Mouse (Mus musculus): ENCODE results near the gene Piwil1. TPM values are rescaled to one million over a fixed set of nuclear protein-coding genes. Genes with fewer than 3 reads are reported as not detected.

The Piwil1 gene
- polyA plus RNA-seq, 1 experiment from 2014 or later, result not detected

- WGBS, result 44% methylated on average over 16 of the region's 17 CpGs
- H3K4me2 ChIP-seq (replicated peaks; ENCODE audit: low read depth), result no peak overlapping the region
- no peak overlapping the region for H3K4me3 ChIP-seq (ENCODE audit: low read depth, low read length)
- no peaks in the 10 kb centered on the region for H3K36me3 ChIP-seq (ENCODE audit: control insufficient read depth, insufficient read depth)
- H3K27me3 ChIP-seq (replicated peaks; ENCODE audit: control insufficient read depth, insufficient read depth, low read length), result no peaks in the 10 kb centered on the region
- H3K4me1 ChIP-seq (replicated peaks; ENCODE audit: control insufficient read depth, insufficient read depth, low read length), result no peaks in the 10 kb centered on the region
- no peaks in the 10 kb centered on the region for H3K9me3 ChIP-seq (ENCODE audit: control insufficient read depth)
- no peak for TF ChIP-seq CTCF (IDR thresholded peaks at IDR 0.05; ENCODE audit: low read depth)
- H3K9ac ChIP-seq (ENCODE audit: low read depth, low read length), result no peak overlapping the region
- ATAC-seq, result no peak
- no peak overlapping the region for H3K27ac ChIP-seq (ENCODE audit: low read depth, low read length)
Measured at GRCm38 (mm10) chr5:128739168-128739837, 37.0 kb downstream of the Piwil1 start.

GRCm38 (mm10) chr5:128739838-128740171 lies 37.5 kb downstream of the Piwil1 start:
- no peaks in the 10 kb centered on the region for H3K36me3 ChIP-seq (ENCODE audit: control insufficient read depth, insufficient read depth)
- H3K27me3 ChIP-seq (replicated peaks; ENCODE audit: control insufficient read depth, insufficient read depth, low read length), result no peaks in the 10 kb centered on the region
- H3K27ac ChIP-seq (ENCODE audit: low read depth, low read length), result no peak overlapping the region
- WGBS, result 36% methylated on average over 8 of the region's 8 CpGs
- no peak overlapping the region for H3K4me3 ChIP-seq (ENCODE audit: low read depth, low read length)
- H3K9ac ChIP-seq (ENCODE audit: low read depth, low read length), result no peak overlapping the region
- no peak for ATAC-seq
- H3K9me3 ChIP-seq (ENCODE audit: control insufficient read depth), result no peaks in the 10 kb centered on the region
- H3K4me2 ChIP-seq (replicated peaks; ENCODE audit: low read depth), result no peak overlapping the region
- no peaks in the 10 kb centered on the region for H3K4me1 ChIP-seq (replicated peaks; ENCODE audit: control insufficient read depth, insufficient read depth, low read length)
- peak; percentile 38 for TF ChIP-seq CTCF (IDR thresholded peaks at IDR 0.05; ENCODE audit: low read depth)

- Histone ChIP-seq H3K27me3 (replicated peaks; ENCODE audit: control insufficient read depth, insufficient read depth, low read length) (no peaks in the 10 kb centered on the region), H3K36me3 (ENCODE audit: control insufficient read depth, insufficient read depth) (no peaks in the 10 kb centered on the region), H3K4me3 (ENCODE audit: low read depth, low read length) (no peak overlapping the region), H3K4me2 (replicated peaks; ENCODE audit: low read depth) (no peak overlapping the region), H3K27ac (ENCODE audit: low read depth, low read length) (no peak overlapping the region), H3K9me3 (ENCODE audit: control insufficient read depth) (no peaks in the 10 kb centered on the region), H3K9ac (ENCODE audit: low read depth, low read length) (no peak overlapping the region), H3K4me1 (replicated peaks; ENCODE audit: control insufficient read depth, insufficient read depth, low read length) (no peaks in the 10 kb centered on the region)
- 77% methylated on average over 6 of the region's 6 CpGs for WGBS
- TF ChIP-seq CTCF (IDR thresholded peaks at IDR 0.05; ENCODE audit: low read depth), result no peak
- no peak for ATAC-seq
Measured at GRCm38 (mm10) chr5:128744351-128744750, 42.0 kb downstream of the Piwil1 start.

- WGBS, result 71% methylated on average over 9 of the region's 9 CpGs
- no peak overlapping the region for H3K4me2 ChIP-seq (replicated peaks; ENCODE audit: low read depth)
- no peak overlapping the region for H3K27ac ChIP-seq (ENCODE audit: low read depth, low read length)
- H3K36me3 ChIP-seq (ENCODE audit: control insufficient read depth, insufficient read depth), result no peaks in the 10 kb centered on the region
- no peak overlapping the region for H3K4me3 ChIP-seq (ENCODE audit: low read depth, low read length)
- H3K9ac ChIP-seq (ENCODE audit: low read depth, low read length), result no peak overlapping the region
- H3K4me1 ChIP-seq (replicated peaks; ENCODE audit: control insufficient read depth, insufficient read depth, low read length), result no peaks in the 10 kb centered on the region
- ATAC-seq, result no peak
- no peak for TF ChIP-seq CTCF (IDR thresholded peaks at IDR 0.05; ENCODE audit: low read depth)
- no peaks in the 10 kb centered on the region for H3K9me3 ChIP-seq (ENCODE audit: control insufficient read depth)
- no peaks in the 10 kb centered on the region for H3K27me3 ChIP-seq (replicated peaks; ENCODE audit: control insufficient read depth, insufficient read depth, low read length)
Measured at GRCm38 (mm10) chr5:128745206-128745605, 42.9 kb downstream of the Piwil1 start.

- Histone ChIP-seq H3K4me1 (replicated peaks; ENCODE audit: control insufficient read depth, insufficient read depth, low read length) (no peaks in the 10 kb centered on the region), H3K9me3 (ENCODE audit: control insufficient read depth) (no peaks in the 10 kb centered on the region), H3K9ac (ENCODE audit: low read depth, low read length) (no peak overlapping the region), H3K27ac (ENCODE audit: low read depth, low read length) (no peak overlapping the region), H3K27me3 (replicated peaks; ENCODE audit: control insufficient read depth, insufficient read depth, low read length) (no peaks in the 10 kb centered on the region), H3K36me3 (ENCODE audit: control insufficient read depth, insufficient read depth) (no peaks in the 10 kb centered on the region), H3K4me3 (ENCODE audit: low read depth, low read length) (no peak overlapping the region), H3K4me2 (replicated peaks; ENCODE audit: low read depth) (no peak overlapping the region)
- ATAC-seq, result no peak
- WGBS, result 85% methylated on average over 8 of the region's 8 CpGs
- no peak for TF ChIP-seq CTCF (IDR thresholded peaks at IDR 0.05; ENCODE audit: low read depth)
Measured at GRCm38 (mm10) chr5:128746261-128746660, 43.9 kb downstream of the Piwil1 start.

- Histone ChIP-seq H3K36me3 (ENCODE audit: control insufficient read depth, insufficient read depth) (no peaks in the 10 kb centered on the region), H3K4me2 (replicated peaks; ENCODE audit: low read depth) (no peak overlapping the region), H3K27me3 (replicated peaks; ENCODE audit: control insufficient read depth, insufficient read depth, low read length) (no peaks in the 10 kb centered on the region), H3K9ac (ENCODE audit: low read depth, low read length) (no peak overlapping the region), H3K4me1 (replicated peaks; ENCODE audit: control insufficient read depth, insufficient read depth, low read length) (no peaks in the 10 kb centered on the region), H3K4me3 (ENCODE audit: low read depth, low read length) (no peak overlapping the region), H3K27ac (ENCODE audit: low read depth, low read length) (no peak overlapping the region), H3K9me3 (ENCODE audit: control insufficient read depth) (no peaks in the 10 kb centered on the region)
- no peak for ATAC-seq
- no peak for TF ChIP-seq CTCF (IDR thresholded peaks at IDR 0.05; ENCODE audit: low read depth)
- 49% methylated on average over 8 of the region's 8 CpGs for WGBS
Measured at GRCm38 (mm10) chr5:128761118-128761517, 58.8 kb downstream of the Piwil1 start.
